Mouse (Mus musculus): ENCODE results near the gene Sec61a2. TPM values are rescaled to one million over a fixed set of nuclear protein-coding genes. Genes with fewer than 3 reads are reported as not detected.

Gene Sec61a2
- total RNA-seq (2023), result 1 to 10 TPM; 8.4 to 9.8 TPM

GRCm38 (mm10) chr2:5894843-5895570 is at the start of gene Sec61a2:
TSS of gene Sec61a2 (minus strand) at chr2:5895432.

GRCm38 (mm10) chr2:5942416-5943032 is 47.3 kb upstream of the Sec61a2 start, which contains the start of gene Dhtkd1:
TSS of gene Dhtkd1 (minus strand) at chr2:5942792.

GRCm38 (mm10) chr2:5862834-5863233 is 32.4 kb downstream of the Sec61a2 start, which contains the start of gene Gm13199:
TSS of gene Gm13199 (minus strand) at chr2:5862934.

GRCm38 (mm10) chr2:5844873-5845631 is 50.2 kb downstream of the Sec61a2 start, which contains the start of the genes Nudt5 and Cdc123:
TSS of gene Nudt5 (plus strand) at chr2:5845019.
TSS of gene Cdc123 (minus strand) at chr2:5845164.

Other genes with a start within 250 kb of the Sec61a2 start
- gene Camk1d, start 180.9 kb downstream of the Sec61a2 start, total RNA-seq (2023), result 10 to 100 TPM; 67.3 to 68.8 TPM
- 10 to 100 TPM; 19.1 to 23.2 TPM for gene Nudt5, start 50.4 kb downstream of the Sec61a2 start, total RNA-seq (2023)
- gene Cdc123, start 50.3 kb downstream of the Sec61a2 start, total RNA-seq (2023), result 10 to 100 TPM; 69.4 to 79.2 TPM
- 1 to 10 TPM in 1 of 2 experiments, under 1 TPM in 1; 0.84 to 1.0 TPM for gene Gm13199, start 32.5 kb downstream of the Sec61a2 start, total RNA-seq (2023)
- 1 to 10 TPM in 1 of 2 experiments, under 1 TPM in 1; 0.24 to 2.0 TPM for gene Dhtkd1, start 47.4 kb upstream of the Sec61a2 start, total RNA-seq (2023)
- gene Upf2, start 56.0 kb upstream of the Sec61a2 start, total RNA-seq (2023), result 10 to 100 TPM; 34.6 to 38.4 TPM
- gene Proser2, start 234.8 kb upstream of the Sec61a2 start, total RNA-seq (2023), result under 1 TPM in 1 of 2 experiments, not detected in 1; 0.53 TPM

Measured in neutrophil, adult 83 days (primary cell).